Mouse (Mus musculus) frontal cortex, postnatal 14 days (tissue): ENCODE data around the gene Sun2.

ENCODE experiments used
- DNase-seq, 2 experiments: peaks; one replicate each; pipeline ENCODE4 v3.0.0; 2022; ENCODE audit warnings: low spot score in 2 of 2

Gene Sun2

DNA sequence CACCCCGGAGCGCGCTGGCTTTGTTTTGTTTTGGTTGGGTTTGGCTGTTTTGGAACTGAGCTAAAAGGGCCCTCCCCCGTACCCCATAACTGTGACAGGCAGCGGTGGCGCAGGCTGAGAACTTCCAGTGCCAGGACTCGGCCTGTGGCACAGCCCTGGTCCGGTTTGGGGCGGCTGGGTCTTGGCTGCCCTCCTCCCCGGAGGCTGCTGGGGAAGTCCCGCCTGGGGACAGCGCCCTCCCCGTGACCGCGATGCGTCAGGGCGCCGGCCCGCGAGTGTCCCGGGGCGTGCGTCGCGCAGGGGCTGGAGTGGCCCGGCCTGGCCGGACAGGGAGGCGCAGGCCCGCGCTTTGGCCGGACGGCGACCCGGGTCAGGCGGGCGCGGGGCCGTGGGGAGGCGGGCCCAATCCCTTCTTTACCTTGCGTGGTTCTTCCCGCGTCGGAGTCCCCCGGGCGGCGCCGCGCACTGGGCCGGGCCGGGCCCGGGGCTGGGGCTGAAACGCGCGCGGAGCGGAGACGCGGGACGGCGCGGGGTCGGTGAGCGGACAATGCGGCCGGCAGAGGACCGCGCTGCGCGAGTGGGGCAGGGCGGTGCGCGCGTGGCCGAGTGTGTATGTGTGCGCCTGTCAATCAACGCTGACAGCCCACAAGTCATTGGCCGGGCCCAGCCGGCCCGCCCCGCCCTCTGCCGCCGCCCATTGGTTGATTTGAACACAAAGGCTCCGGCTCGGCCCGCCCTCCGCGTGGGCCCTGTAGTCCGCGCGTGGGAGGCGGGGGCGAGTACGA, at the start of gene Sun2:
TSS of gene Sun2 (minus strand) at position 616 of the 785 bp plus-strand sequence.
- peak; percentile 82 to 93 for DNase-seq

DNA sequence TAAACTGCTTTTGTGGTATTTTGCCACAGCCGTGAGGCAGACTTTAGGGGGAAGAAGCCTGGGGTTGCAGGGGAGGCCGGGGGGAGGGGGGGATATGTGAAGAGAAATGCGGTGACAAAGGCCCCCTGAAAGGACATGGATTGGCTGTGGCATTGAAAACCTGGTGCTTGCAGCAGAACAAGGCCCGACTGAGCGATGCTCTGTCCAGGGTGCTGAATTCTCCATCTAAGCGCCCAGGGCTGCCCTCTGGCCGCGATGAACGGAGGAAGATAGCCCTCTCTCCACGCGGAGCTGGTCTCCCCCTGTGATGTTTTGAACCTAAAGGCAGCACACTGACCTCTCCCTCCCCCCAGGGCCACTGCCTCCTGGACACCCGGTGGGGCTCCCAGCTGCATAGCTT, 49.2 kb upstream of the Sun2 start:
- DNase-seq = no peak

DNA sequence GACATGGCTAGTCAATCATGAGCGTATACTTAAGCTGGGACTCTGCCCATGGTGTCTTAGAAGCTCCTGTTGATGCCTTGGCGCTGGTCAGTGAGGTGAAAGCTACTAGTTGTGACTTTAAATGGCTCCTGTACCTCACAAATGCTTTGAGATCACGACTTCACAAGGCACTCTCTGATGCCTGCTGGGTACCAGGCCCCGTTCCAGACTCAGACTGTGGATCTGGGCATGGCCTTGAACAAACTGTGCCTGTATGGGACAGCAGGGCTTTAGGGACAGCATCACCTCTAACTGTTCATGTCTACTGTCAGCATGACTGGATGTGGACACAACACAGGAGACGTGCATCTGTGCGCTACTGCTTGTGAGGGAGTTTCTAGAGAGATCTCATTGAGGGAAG, 48.6 kb upstream of the Sun2 start:
- no peak for DNase-seq

DNA sequence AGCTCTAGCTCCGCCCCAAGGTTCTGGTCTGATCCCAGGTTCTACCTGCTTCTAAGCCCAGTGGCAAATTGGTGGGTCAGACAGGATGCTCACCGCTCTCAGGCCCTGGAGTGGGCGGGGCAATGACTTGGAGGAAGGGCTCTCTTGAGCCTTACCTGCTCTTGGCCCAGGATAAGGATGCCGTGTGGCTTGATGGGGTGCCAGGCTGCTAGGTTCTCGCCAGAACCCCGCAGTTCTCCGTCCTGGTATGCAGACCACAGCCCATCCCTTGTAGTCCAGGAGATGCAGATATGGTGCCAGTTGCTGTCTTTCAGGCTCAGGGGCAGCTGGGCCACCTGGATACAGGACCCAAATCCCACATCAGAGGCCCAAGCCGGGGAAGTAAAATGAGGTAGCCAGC, 47.8 kb upstream of the Sun2 start:
- no peak for DNase-seq

DNA sequence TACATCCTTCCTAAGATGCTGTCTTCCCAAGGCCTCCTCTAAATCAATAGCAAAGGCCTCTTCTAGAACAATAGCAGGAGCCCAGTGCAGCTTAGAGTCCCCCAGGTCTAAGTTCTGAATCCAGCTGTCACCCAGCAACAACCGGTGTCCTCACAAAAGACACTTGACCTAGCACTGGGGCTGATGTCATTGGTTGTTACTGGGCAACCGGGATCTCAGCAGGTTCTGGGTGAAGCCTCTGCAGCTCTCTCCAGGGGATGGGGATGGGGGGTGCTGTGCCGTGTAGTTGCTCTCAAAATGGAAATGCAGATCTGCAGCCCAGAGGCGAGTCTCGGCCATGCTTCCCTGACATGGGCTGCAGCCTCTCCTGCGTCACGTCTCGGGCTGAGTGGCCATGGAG, 45.5 kb upstream of the Sun2 start:
- no peak for DNase-seq

DNA sequence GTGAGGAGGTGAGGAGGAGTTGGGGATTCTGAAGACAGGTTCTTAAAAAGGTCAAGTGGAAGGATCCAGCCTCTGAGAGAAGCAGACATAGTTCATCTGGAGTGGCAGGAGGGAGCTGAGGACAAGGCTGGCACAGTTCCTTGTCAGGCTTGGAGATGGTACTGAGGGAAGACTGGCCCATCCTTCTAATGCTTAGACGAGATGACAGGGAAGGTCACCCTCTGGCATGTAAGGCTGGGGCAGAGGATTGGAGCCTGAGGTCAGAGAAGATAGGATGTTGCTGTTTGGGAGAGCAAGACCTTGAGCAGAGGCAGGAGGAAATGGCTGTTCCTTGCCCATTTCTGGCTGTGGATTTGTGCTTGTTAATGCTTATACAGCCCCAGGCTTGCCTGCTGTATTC, 42.7 kb upstream of the Sun2 start:
- DNase-seq = no peak

DNA sequence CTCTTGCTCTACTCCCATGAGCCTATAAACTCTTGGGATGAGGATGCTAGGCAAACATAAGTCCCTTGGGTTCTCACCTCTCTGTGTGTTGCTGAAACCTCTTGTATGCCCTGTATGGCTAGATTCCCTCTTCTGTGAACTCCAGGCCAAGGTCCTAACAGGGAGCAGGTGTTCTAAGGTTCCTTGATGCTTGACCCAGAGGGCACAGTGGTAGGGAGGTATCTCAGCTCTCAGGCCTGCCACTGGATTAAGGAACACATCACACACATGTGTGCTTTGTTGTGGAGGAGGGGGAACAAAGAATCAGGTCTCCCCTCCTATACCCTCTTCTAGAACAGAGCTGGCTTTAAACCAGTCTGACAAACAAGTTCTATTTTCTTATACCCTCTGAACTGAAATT, 35.4 kb upstream of the Sun2 start, which contains the start of gene Dnal4:
TSS of gene Dnal4 (minus strand) at position 101 of the 400 bp plus-strand sequence.
- no peak for DNase-seq

DNA sequence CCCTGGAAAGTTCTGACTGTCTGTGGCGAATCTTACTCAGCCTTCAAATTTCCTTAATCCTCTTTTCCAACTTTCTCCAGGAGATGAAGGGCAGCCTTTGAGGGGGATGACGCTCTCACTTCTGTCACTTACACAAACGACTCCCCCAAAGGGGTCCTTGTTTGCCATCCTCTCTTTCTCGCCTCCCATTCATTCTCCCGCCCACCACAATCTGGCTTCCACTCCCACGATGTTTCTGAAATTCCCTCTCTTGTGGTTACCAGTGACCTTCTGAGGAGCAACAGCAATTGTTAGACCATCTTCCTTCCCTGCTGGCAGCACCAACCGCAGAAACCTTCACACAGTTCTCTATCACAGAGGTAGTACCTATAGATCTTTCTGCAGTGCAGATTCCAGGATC, 33.3 kb upstream of the Sun2 start:
- DNase-seq = no peak

DNA sequence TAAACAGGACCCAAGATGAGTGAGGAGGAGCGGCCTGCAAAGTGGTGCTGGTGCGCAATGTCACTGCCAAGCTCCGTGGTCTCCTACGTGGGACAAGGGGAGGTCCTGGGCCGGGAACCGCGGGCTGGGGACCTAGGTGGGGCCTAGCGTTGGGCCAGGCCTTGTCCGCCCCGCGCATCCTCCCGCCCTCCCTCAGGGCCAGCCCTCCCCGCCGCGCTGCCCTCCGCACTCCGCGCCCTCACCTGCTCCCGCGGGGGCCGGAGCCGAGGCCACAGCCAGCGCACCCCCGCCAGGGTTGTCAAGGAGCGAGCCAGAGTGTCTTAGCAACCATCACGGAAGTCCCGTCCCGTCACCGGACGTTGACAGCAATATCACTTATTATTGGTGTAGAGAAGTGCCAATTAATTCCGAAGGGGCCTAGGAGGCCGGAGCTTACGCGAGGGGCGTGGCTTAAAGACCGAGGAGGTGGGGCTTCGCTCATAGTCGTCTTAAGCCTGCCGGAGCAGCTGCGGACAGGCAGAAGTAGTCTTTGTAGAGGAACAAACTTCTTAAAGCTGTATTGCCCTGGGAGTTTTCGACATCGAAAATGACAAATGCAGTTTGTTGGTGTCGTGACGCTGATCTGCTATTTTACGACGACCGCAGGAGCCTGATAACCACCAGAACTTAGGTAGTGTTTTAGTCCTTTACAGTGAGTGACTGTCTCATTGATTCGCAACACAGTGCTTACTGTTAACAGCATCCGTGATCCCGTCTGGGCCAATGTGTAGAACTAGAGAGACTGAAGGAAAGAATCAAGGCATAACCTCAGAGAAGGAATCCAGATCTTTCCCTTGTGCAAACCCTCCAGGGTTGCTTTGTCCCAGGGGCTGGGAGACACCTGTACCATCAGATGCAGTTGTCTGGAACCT, 32.0 kb upstream of the Sun2 start:
- peak; percentile 96 for DNase-seq

DNA sequence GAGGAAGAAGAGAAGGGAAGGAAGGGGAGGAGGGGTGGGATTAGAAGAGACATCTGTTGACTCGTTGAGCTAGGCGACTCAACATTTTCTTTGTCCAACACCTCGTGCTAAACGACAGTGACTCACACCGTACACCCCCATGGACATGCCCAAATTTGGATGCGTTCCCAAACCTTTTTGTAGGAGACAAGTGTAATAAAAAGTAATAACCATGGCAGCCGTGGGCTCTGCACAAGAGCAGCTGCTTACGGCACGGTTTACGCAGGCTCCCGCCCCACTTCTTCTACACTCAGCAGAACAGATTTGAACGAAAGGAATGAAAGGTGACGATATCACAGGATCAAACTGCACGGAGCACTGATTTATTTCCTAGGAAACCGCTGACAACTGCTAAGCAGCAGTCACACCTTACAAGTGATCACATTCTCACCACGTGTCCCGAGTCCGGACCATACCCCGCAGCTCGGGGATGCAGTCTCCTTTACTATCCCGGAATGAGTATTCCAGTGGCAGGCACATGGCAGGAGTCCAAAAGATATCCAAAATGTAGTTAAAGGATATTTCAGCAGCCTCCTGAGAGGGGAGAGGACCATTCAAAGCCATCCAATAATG, 28.4 kb upstream of the Sun2 start:
- peak; percentile 23 to 54 for DNase-seq

DNA sequence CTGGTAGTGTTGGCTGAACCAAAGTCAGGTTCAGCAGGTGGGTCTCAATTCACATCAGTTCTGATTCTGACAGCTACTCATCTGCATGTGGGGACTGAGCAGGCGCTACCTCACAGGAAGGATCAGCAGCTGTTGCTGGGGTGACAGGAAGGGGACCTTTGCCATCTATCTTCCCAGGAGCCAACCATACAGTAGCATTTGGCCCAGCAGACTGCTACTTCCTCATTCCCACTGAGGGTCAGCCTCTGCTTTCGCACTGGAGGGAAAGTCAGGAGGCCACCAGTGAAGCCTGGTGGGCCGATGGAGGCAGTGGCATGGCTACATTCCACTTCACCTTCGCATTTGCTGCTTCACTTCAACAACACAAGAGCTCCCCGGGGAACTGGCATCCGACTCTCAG, 26.0 kb upstream of the Sun2 start:
- DNase-seq = no peak

DNA sequence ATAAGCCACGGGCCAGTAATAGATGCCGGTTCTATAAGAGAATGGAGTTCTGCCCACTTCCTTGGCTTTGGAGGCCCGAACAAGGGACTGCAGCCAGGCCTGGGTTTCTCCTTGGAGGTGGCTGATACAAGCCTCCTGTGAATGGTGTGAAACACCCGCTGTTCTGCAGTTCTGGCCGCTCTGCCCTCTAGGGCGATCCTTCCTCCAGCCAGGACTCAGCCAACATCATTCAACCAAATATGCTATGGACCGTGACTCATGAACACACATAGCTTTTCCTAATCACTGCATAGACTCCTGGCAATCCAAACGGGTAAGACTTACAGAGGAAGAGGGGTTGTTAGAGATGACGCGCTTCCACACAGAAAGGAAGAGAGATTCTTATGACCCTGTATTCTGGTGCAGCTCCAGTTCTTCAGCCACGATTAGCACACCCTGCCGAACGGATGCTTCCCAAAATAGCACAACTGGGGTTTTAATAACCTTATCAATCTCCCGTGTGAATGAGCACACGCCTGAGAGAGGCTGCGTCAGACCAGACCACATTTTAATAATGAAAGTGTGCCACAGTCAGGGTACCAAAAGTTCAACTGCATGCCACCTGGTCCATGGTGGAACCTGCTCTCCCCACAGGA, 25.1 kb upstream of the Sun2 start:
- no peak for DNase-seq

DNA sequence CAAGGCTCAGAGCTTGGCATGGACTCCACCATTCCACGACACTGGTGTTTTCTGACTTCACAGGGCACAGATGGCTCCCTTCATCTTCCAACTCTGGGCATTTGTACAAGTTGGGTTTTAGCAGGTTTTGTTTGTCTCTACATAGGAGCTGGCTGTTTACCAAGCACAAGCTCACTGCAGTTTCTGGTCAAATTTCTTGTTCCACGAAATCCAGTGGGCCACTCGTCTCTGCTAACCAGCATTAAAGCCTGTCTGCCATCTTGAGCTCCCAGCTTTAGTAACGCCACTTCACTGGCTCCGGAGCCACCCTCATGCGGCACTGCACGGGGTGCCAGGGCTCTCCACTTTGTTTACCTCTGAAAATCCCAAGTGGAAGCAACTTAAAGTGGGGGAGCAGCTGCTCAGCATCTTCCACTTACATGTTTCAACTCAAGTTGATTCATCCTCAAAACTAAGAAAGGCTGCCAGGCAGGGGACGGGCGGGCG, 24.3 kb upstream of the Sun2 start:
- DNase-seq = peak in 1 of 2 experiments; percentile 28

DNA sequence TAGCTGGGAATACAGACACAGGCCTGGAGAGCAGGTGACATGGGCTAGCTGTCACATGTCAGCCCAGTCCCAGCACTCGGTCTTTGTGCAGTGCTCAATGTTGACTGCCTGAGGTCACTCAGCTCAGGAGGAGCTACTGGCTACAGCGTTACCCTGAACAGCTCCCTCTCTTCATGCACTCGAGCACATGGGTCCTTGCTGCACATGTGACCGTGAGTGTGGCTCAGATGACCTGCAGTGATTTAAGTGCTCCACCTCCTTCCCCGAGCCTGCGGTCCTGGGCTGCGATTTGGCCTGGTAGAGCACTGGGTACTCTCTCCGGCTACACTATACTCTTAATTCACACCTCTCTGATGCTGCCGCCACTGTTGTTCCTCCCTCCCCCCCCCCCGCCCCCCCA, 23.8 kb upstream of the Sun2 start:
- no peak for DNase-seq

DNA sequence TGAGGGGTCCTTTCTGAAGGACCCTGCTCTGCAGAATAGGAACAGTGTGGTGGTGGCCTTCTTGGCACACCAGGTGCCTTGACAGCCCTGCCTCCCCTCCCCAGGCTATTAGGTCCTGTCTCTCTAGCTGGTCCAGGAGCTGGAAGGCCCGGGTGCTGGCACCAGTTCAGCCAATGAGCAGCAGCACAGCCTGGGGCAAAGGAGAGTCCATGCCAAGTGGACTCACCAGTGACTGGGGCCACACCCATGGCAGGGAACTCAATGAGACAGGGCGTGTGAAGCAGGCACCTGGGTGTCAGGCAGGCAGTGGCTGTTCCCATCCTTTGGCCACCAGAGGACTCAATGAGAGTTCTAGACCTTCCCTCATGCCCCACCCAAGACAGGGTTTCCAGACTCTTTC, 23.0 kb upstream of the Sun2 start:
- DNase-seq = peak in 1 of 2 experiments; percentile 7

DNA sequence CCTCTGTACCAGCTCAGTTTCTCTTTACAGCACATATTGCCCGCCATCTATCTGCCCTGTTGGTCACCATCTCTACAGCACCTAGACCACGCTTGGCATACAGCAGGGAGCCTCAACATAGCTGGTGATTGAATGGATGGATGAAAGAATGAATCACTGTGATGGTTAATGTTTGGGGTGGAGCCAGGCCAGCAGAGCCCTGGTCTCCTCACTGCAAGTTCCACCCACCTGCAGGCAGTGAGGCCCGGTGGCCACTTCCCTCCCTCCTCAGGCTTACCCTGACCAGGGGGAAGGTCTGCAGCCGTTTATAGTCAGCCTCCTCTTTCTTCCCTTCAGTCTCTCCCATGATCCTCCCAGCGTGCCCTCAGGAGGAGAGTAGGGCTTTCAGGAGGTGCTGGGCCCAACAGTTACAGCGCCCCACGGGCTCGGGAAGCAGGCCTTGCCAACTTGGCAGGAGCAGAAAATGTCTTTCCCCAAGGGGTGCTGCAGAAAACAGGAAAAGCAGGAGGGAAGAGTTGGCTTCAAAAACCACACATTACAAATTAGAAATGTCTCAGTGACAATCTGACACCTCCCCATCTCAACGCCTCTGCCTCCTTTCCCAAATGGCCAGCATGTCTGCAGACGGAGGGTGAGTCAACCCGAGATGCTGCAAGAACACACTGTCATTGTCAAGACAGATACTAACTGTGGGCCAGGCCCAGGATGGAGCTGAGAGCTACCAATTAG, 22.4 kb upstream of the Sun2 start:
- DNase-seq = peak in 1 of 2 experiments; percentile 47

DNA sequence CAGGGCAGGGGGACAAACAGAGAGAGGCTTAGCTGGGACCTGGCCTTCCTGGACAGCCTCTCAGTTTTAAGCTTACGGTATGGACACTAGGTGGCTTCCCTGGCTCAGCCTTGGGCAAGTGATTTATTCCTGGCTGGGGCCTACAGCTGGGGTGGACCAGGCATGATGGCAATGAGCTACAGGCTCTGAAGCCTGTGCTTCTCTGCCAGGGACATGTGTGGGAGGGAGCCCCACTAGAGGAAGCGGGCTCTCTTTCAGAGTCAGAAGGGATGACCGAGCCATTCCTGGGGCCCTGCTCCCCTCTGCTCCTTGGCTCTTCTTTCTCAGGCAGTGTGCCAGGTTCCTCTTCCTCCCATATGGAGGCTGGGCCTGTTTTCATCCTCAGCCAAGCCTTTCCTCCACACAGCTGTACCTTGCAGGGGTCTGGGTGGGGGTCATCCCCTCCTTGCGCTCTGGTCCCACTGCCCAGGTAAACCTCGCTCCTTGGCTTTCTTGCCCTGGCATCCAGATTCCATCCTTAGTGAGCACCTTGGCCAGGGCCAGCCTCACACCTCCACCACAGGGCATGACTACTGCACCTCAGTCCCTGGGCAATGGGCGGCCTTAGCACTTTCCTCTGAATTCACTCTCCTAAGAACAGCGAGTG, 21.4 kb upstream of the Sun2 start:
- no peak for DNase-seq

DNA sequence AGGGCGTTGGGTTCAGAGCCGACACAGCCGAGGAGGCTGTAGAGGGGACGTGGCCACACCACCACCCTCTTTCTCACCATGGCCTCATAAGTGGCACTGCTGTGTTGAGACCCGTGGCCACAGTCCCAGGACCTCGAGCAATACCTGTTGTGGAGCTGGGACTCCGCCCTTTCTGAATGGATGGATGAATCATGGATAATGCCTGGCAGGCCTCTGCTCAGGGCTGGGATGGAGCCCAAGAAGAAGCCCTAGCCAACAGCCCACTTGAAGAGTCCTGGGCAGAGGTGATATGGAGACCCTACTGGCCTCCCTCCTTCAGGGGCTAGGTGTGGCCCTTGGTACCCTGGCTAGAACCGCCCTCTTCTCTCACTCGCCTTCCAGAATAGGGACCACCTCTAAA, 20.7 kb upstream of the Sun2 start:
- DNase-seq = no peak

DNA sequence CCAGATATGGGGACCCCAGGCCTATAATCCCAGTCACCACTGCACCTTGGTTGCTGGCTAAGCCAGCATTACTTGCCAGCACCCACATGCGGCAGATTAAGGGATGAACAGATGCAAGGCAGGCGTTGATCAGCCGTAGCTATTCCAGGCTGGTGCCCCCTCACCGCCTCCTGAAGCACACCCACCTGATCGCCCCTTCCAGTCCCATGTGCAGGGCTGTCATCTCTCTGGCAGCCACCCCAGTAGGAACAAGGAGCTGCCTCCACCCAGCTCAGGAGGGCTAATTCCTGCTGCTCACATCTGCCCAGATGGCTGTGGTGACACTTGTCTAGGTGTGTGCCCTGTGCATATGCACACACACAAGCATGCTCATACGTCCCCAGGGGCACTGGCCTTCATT, 18.6 kb upstream of the Sun2 start:
- DNase-seq = no peak

DNA sequence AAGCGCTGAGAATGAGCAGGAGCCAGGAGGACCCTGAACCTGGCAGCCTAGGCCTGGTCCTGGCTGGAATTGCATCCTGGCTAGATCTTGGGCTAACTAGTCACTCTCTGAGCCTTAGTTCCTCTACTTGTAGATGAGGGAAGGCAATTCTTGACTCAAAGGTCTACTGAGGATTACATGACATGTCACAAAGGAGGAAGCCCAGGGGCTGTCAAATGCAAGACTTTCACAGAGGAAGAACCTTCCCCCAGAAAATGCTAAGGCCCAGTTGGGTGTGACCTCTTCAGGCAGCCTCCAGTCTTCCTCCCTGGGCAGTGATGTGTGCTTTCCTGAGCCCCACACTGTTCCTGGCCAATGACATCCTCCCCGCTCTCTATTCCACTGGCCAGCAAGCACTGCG, 14.8 kb upstream of the Sun2 start:
- DNase-seq = no peak
